Mouse (Mus musculus): ENCODE measurements around the gene Ube2g2. TPM values are rescaled to one million over a fixed set of nuclear protein-coding genes. Genes with fewer than 3 reads are reported as not detected.

Ube2g2 gene
- polyA plus RNA-seq, 1 experiment from 2014 or later, result 40.5 TPM

GRCm38 (mm10) chr10:77645571-77645970, 23.5 kb downstream of the Ube2g2 start:
- Histone ChIP-seq H3K4me1 (replicated peaks; ENCODE audit: control insufficient read depth, insufficient read depth, low read length) (no peaks in the 10 kb centered on the region), H3K9me3 (ENCODE audit: control insufficient read depth, low read length) (no peaks in the 10 kb centered on the region), H3K27me3 (ENCODE audit: control insufficient read depth, insufficient read depth, low read length) (no peaks in the 10 kb centered on the region), H3K36me3 (ENCODE audit: control insufficient read depth, insufficient read depth, low read length) (peaks cover 12% of the 10 kb centered on the region), H3K4me3 (ENCODE audit: low read depth, low read length) (no peak overlapping the region), H3K27ac (ENCODE audit: low read depth, low read length) (no peak overlapping the region), H3K9ac (ENCODE audit: low read depth, low read length) (no peak overlapping the region), H3K4me2 (replicated peaks; ENCODE audit: low read depth, low read length) (no peak overlapping the region)
- WGBS, result 96% methylated on average over 5 of the region's 5 CpGs
- no peak for ATAC-seq (ENCODE audit: low FRiP score)
- no peak for DNase-seq (ENCODE audit: low spot score)

DNA sequence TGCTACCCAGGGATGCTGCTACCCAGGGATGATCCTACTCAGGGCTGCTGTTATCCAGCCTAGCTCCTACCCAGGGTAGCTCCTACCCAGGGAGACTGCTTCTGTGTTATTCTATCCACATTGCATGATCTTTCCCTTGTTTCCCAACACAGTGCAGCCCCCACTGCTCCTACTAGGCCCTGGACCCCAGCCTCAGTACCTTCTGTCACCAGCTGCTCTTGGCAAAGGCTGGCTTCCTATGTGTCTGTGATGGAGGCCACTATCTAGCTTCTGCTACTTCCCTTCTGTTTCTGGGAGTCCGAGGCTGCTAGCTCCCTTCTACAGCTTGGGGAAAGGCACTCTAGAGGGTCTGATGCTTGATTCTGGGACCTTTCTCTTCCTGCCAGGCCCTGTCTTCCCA, 25.4 kb downstream of the Ube2g2 start:
- H3K27ac ChIP-seq (ENCODE audit: low read depth, low read length), result no peak overlapping the region
- H3K36me3 ChIP-seq (ENCODE audit: control insufficient read depth, insufficient read depth, low read length), result peaks cover 10% of the 10 kb centered on the region
- ATAC-seq (ENCODE audit: low FRiP score) (no peak), DNase-seq (ENCODE audit: low spot score) (no peak)
- H3K27me3 ChIP-seq (ENCODE audit: control insufficient read depth, insufficient read depth, low read length), result no peaks in the 10 kb centered on the region
- H3K4me3 ChIP-seq (ENCODE audit: low read depth, low read length), result no peak overlapping the region
- H3K4me2 ChIP-seq (replicated peaks; ENCODE audit: low read depth, low read length), result no peak overlapping the region
- H3K4me1 ChIP-seq (replicated peaks; ENCODE audit: control insufficient read depth, insufficient read depth, low read length), result no peaks in the 10 kb centered on the region
- no peak overlapping the region for H3K9ac ChIP-seq (ENCODE audit: low read depth, low read length)
- 88% methylated on average over 1 of the region's 1 CpGs for WGBS
- H3K9me3 ChIP-seq (ENCODE audit: control insufficient read depth, low read length), result no peaks in the 10 kb centered on the region

GRCm38 (mm10) chr10:77647901-77648300, 25.8 kb downstream of the Ube2g2 start:
- H3K4me2 ChIP-seq (replicated peaks; ENCODE audit: low read depth, low read length), result no peak overlapping the region
- no peak for DNase-seq (ENCODE audit: low spot score)
- H3K27me3 ChIP-seq (ENCODE audit: control insufficient read depth, insufficient read depth, low read length), result no peaks in the 10 kb centered on the region
- H3K27ac ChIP-seq (ENCODE audit: low read depth, low read length), result no peak overlapping the region
- ATAC-seq (ENCODE audit: low FRiP score), result no peak
- peaks cover 10% of the 10 kb centered on the region for H3K36me3 ChIP-seq (ENCODE audit: control insufficient read depth, insufficient read depth, low read length)
- H3K9ac ChIP-seq (ENCODE audit: low read depth, low read length), result no peak overlapping the region
- H3K9me3 ChIP-seq (ENCODE audit: control insufficient read depth, low read length), result no peaks in the 10 kb centered on the region
- WGBS, result 82% methylated on average over 8 of the region's 8 CpGs
- no peaks in the 10 kb centered on the region for H3K4me1 ChIP-seq (replicated peaks; ENCODE audit: control insufficient read depth, insufficient read depth, low read length)
- H3K4me3 ChIP-seq (ENCODE audit: low read depth, low read length), result no peak overlapping the region

DNA sequence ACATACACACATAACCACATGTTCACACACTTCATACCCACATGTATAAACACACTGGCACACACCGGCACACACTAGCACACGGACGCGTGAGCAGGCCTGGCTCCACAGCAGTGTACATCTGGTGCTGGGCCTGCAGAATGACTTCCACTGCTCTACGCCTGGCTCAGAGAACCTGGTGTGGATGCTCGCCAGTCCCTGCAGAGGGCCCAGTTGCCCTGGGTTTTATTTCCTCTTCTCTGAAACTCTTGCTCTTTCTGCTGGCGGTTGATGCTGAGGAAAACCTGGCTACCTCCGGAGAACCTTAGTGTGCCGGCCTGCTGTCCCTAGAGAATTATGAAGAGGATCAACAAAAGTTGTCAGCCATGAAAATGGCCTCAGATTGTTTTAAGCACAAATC, 30.0 kb downstream of the Ube2g2 start:
- Histone ChIP-seq H3K36me3 (ENCODE audit: control insufficient read depth, insufficient read depth, low read length) (no peaks in the 10 kb centered on the region), H3K9me3 (ENCODE audit: control insufficient read depth, low read length) (no peaks in the 10 kb centered on the region), H3K4me3 (ENCODE audit: low read depth, low read length) (no peak overlapping the region), H3K4me1 (replicated peaks; ENCODE audit: control insufficient read depth, insufficient read depth, low read length) (no peaks in the 10 kb centered on the region), H3K9ac (ENCODE audit: low read depth, low read length) (no peak overlapping the region), H3K4me2 (replicated peaks; ENCODE audit: low read depth, low read length) (no peak overlapping the region), H3K27ac (ENCODE audit: low read depth, low read length) (no peak overlapping the region), H3K27me3 (ENCODE audit: control insufficient read depth, insufficient read depth, low read length) (no peaks in the 10 kb centered on the region)
- DNase-seq (ENCODE audit: low spot score) (no peak), ATAC-seq (ENCODE audit: low FRiP score) (no peak)
- 86% methylated on average over 9 of the region's 9 CpGs for WGBS

DNA sequence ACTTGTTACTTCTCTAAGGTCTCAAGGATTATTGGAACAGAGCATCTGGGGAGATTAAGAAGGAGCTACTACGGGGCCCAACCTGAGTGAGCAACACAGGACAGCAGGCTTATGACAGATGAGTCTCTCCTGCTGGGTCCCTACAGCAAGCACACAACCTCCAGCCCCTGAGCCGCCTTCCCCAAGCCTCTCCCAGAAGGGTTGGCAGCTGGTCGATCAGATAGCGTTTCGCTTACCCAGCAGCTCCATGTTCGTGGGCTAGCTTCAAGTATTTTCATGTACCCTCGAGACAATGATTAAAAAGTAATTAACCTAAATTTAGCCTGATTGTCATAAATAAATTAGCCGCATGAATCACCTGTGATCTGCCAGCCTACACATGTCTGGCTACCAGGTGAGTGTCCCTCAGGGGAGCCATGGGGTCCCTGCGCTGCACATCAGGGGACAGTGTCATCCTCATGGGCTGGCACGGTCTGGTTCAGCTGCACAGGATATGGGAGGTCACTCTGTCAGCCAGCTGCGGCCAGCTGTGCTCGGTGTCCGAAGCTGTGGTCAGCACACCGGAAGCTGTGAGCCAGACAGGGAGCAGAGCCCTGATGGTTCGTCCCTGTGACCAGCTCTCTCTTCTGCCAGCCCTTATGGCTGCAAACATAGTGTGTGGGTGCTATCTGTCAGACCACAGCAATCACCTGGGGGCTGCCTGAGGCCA, 36.4 kb downstream of the Ube2g2 start:
- no peak for DNase-seq (ENCODE audit: low spot score)
- ATAC-seq (ENCODE audit: low FRiP score), result no peak
- 78% methylated on average over 15 of the region's 15 CpGs for WGBS

GRCm38 (mm10) chr10:77663949-77664665, 42.0 kb downstream of the Ube2g2 start:
- 49% methylated on average over 43 of the region's 43 CpGs for WGBS
- no peak for ATAC-seq (ENCODE audit: low FRiP score)

More for the DNA sequence above, 36.4 kb downstream of the Ube2g2 start:
- H3K9me3 ChIP-seq (ENCODE audit: control insufficient read depth, low read length), result no peaks in the 10 kb centered on the region
- H3K27me3 ChIP-seq (ENCODE audit: control insufficient read depth, insufficient read depth, low read length), result no peaks in the 10 kb centered on the region
- no peak overlapping the region for H3K4me2 ChIP-seq (replicated peaks; ENCODE audit: low read depth, low read length)
- no peak overlapping the region for H3K9ac ChIP-seq (ENCODE audit: low read depth, low read length)
- H3K36me3 ChIP-seq (ENCODE audit: control insufficient read depth, insufficient read depth, low read length), result no peaks in the 10 kb centered on the region
- H3K4me1 ChIP-seq (replicated peaks; ENCODE audit: control insufficient read depth, insufficient read depth, low read length), result no peaks in the 10 kb centered on the region
- H3K27ac ChIP-seq (ENCODE audit: low read depth, low read length), result no peak overlapping the region
- H3K4me3 ChIP-seq (ENCODE audit: low read depth, low read length), result no peak overlapping the region

DNA sequence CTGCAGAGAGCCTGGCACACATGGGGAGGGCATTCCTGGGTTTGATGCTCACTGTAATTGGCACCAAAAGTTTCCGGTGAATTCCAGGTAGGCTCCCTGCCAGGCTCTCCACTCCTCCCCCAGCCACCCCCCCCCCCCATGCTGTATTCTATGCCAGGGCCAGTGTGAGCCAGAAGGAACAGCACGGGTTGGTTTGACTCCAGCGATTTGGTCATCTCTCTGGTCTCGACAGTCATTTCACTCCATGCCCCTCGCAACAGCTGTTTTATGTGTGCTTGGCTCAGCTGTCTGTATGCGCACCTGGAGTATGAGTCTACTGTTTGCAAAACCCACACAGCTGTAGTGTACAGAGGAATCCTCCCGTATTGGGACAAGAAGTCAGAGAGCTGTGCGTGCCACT, 44.3 kb downstream of the Ube2g2 start:
- no peak for ATAC-seq (ENCODE audit: low FRiP score)
- WGBS, result 85% methylated on average over 8 of the region's 8 CpGs
- Histone ChIP-seq H3K4me3 (ENCODE audit: low read depth, low read length) (no peak overlapping the region), H3K27ac (ENCODE audit: low read depth, low read length) (no peak overlapping the region), H3K36me3 (ENCODE audit: control insufficient read depth, insufficient read depth, low read length) (no peaks in the 10 kb centered on the region), H3K9me3 (ENCODE audit: control insufficient read depth, low read length) (no peaks in the 10 kb centered on the region), H3K4me2 (replicated peaks; ENCODE audit: low read depth, low read length) (no peak overlapping the region), H3K27me3 (ENCODE audit: control insufficient read depth, insufficient read depth, low read length) (no peaks in the 10 kb centered on the region; the same call in 1 of the 2 replicates), H3K4me1 (replicated peaks; ENCODE audit: control insufficient read depth, insufficient read depth, low read length) (no peaks in the 10 kb centered on the region), H3K9ac (ENCODE audit: low read depth, low read length) (no peak overlapping the region)
- no peak for DNase-seq (ENCODE audit: low spot score)

More at GRCm38 (mm10) chr10:77663949-77664665, 42.0 kb downstream of the Ube2g2 start:
- Histone ChIP-seq H3K27ac (ENCODE audit: low read depth, low read length) (no peak overlapping the region), H3K4me1 (replicated peaks; ENCODE audit: control insufficient read depth, insufficient read depth, low read length) (no peaks in the 10 kb centered on the region), H3K4me2 (replicated peaks; ENCODE audit: low read depth, low read length) (no peak overlapping the region), H3K27me3 (ENCODE audit: control insufficient read depth, insufficient read depth, low read length) (no peaks in the 10 kb centered on the region; the same call in 1 of the 2 replicates), H3K4me3 (ENCODE audit: low read depth, low read length) (no peak overlapping the region), H3K9ac (ENCODE audit: low read depth, low read length) (no peak overlapping the region), H3K36me3 (ENCODE audit: control insufficient read depth, insufficient read depth, low read length) (no peaks in the 10 kb centered on the region), H3K9me3 (ENCODE audit: control insufficient read depth, low read length) (no peaks in the 10 kb centered on the region)
- DNase-seq (ENCODE audit: low spot score), result no peak

DNA sequence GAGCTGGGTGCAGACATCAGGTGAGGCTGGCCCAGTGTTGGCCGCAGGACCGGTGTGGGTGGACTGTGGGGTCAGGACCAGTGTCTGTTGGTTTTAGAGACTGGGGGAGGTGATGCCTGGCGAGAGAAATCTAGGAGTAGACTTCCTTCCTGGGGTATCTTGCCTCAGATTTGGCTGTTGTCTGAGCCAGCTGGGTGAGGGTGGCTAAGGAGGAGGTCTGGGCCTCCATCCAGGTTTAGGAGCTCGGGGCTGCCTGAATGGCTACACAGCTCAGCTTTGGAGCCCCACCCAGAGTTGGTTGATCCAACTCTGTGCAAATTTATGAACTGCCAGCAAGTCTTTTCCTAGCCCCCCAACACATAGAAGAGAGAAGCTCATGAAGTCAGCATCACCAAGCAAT, 45.3 kb downstream of the Ube2g2 start:
- Histone ChIP-seq H3K9ac (ENCODE audit: low read depth, low read length) (no peak overlapping the region), H3K9me3 (ENCODE audit: control insufficient read depth, low read length) (no peaks in the 10 kb centered on the region), H3K4me1 (replicated peaks; ENCODE audit: control insufficient read depth, insufficient read depth, low read length) (no peaks in the 10 kb centered on the region), H3K4me2 (replicated peaks; ENCODE audit: low read depth, low read length) (no peak overlapping the region), H3K27ac (ENCODE audit: low read depth, low read length) (no peak overlapping the region), H3K36me3 (ENCODE audit: control insufficient read depth, insufficient read depth, low read length) (no peaks in the 10 kb centered on the region), H3K27me3 (ENCODE audit: control insufficient read depth, insufficient read depth, low read length) (no peaks in the 10 kb centered on the region; the same call in 1 of the 2 replicates), H3K4me3 (ENCODE audit: low read depth, low read length) (no peak overlapping the region)
- no peak for ATAC-seq (ENCODE audit: low FRiP score)
- no peak for DNase-seq (ENCODE audit: low spot score)
- 92% methylated on average over 4 of the region's 4 CpGs for WGBS

DNA sequence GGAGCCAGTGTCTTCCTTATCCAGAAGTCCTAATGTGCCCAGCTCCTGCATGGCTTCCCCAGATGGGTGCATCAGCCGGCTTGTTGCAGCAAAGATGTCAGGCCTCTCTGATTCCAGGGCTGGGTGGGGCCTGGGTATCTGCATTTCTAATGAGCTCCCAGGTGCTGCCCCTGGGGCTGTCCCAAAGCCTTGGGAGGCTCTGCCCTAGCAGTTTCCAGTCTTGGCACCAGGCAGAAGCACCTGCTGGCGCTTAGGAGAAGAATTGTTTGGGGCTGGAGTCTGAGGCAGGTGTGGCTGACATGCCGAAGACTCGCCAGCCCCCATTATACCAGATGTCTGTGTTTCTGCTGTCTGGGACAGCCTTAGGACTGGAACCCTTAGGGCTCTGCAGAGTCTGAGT, 48.6 kb downstream of the Ube2g2 start:
- Histone ChIP-seq H3K36me3 (ENCODE audit: control insufficient read depth, insufficient read depth, low read length) (no peaks in the 10 kb centered on the region), H3K4me3 (ENCODE audit: low read depth, low read length) (no peak overlapping the region), H3K9me3 (ENCODE audit: control insufficient read depth, low read length) (no peaks in the 10 kb centered on the region), H3K27me3 (ENCODE audit: control insufficient read depth, insufficient read depth, low read length) (no peaks in the 10 kb centered on the region; the same call in 1 of the 2 replicates), H3K27ac (ENCODE audit: low read depth, low read length) (no peak overlapping the region), H3K9ac (ENCODE audit: low read depth, low read length) (no peak overlapping the region), H3K4me2 (replicated peaks; ENCODE audit: low read depth, low read length) (no peak overlapping the region), H3K4me1 (replicated peaks; ENCODE audit: control insufficient read depth, insufficient read depth, low read length) (no peaks in the 10 kb centered on the region)
- WGBS, result 75% methylated on average over 4 of the region's 4 CpGs
- DNase-seq (ENCODE audit: low spot score), result no peak
- no peak for ATAC-seq (ENCODE audit: low FRiP score)
